Mouse (Mus musculus): Measurements from ENCODE around the gene Tpmt. TPM values are rescaled to one million over a fixed set of nuclear protein-coding genes. Genes with fewer than 3 reads are reported as not detected.

Gene Tpmt
- polyA plus RNA-seq, 1 experiment from 2014 or later: 23.4 TPM

DNA sequence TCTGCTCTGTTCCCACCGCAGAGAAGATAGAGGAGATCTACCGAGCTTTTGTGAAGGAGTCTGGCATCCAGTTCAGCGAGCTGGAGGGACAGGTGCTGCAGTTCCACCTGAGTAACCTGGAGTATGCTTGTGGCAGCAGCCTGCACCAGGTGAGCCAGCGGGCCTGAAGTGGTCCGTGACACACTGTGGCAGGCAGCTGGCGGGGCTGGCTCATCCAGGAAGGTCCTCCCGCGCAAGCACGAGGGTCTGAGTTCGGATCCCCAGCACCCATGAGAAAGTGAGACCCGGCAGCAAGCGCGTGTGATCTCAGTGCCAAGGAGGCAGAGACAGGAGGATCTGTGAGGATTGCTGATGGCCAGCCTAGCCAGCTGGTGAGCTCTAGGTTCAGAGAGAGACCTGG is 27.3 kb upstream of the Tpmt start:
- 95% methylated on average over 13 of the region's 13 CpGs for WGBS

DNA sequence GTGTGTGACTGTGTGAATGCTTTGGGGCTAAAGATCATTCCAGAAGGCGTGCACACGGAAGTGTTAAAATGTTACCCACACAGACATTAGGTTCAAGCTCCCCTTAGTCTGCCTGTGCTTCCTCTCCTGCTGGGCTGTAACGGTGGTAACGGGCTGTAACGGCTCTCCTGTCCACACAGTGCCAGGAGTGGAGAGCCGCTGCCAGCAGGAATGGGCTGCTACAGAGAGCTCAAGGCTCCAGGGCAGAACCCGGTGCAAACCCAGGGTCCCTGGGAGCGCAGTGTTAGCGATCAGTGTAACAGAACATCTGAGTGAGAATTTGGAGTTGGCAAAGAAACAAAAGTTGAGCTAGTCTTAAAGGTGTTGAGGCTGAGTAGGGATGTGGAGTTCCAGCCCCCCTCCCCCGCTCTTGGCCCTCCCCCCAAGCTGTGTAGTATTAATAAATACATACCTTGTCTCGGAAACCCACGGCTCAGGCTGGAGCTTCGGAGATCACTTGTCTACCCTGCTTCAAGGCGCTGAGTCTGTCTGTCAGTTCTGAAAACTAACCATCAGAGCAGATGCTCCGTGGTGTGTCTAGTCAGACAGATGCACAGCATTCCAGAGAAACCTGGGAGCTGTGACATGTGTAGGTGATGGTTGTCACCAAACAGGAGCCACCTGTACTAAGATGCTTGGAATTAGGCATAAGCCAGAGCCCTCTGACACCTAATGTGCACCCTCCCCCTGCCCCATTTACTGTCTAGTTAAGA is 26.0 kb upstream of the Tpmt start:
- H3K4me3 ChIP-seq (replicated peaks; ENCODE audit: low read depth, low read length): no peak overlapping the region
- H3K4me1 ChIP-seq (ENCODE audit: control insufficient read depth, insufficient read depth, low read length): no peaks in the 10 kb centered on the region
- H3K4me2 ChIP-seq (ENCODE audit: low read length): no peak overlapping the region
- no peak overlapping the region for H3K27ac ChIP-seq (replicated peaks; ENCODE audit: low read depth, low read length)
- no peak overlapping the region for H3K9ac ChIP-seq (replicated peaks; ENCODE audit: low read length)
- ATAC-seq (ENCODE audit: low FRiP score, low TSS enrichment) (no peak), DNase-seq (no peak)
- peaks cover 76% of the 10 kb centered on the region for H3K36me3 ChIP-seq (ENCODE audit: control insufficient read depth, insufficient read depth, low read length)
- H3K9me3 ChIP-seq (ENCODE audit: control insufficient read depth, low read length): no peaks in the 10 kb centered on the region
- no peaks in the 10 kb centered on the region for H3K27me3 ChIP-seq (ENCODE audit: control insufficient read depth, insufficient read depth, low read length)
- WGBS: 88% methylated on average over 15 of the region's 15 CpGs

More for the DNA sequence above, 27.3 kb upstream of the Tpmt start:
- Histone ChIP-seq H3K36me3 (ENCODE audit: control insufficient read depth, insufficient read depth, low read length) (peaks cover 74% of the 10 kb centered on the region), H3K9me3 (ENCODE audit: control insufficient read depth, low read length) (no peaks in the 10 kb centered on the region), H3K4me2 (ENCODE audit: low read length) (no peak overlapping the region), H3K4me1 (ENCODE audit: control insufficient read depth, insufficient read depth, low read length) (no peaks in the 10 kb centered on the region), H3K4me3 (replicated peaks; ENCODE audit: low read depth, low read length) (no peak overlapping the region), H3K9ac (replicated peaks; ENCODE audit: low read length) (no peak overlapping the region), H3K27ac (replicated peaks; ENCODE audit: low read depth, low read length) (no peak overlapping the region), H3K27me3 (ENCODE audit: control insufficient read depth, insufficient read depth, low read length) (no peaks in the 10 kb centered on the region)
- DNase-seq (no peak), ATAC-seq (ENCODE audit: low FRiP score, low TSS enrichment) (no peak)

DNA sequence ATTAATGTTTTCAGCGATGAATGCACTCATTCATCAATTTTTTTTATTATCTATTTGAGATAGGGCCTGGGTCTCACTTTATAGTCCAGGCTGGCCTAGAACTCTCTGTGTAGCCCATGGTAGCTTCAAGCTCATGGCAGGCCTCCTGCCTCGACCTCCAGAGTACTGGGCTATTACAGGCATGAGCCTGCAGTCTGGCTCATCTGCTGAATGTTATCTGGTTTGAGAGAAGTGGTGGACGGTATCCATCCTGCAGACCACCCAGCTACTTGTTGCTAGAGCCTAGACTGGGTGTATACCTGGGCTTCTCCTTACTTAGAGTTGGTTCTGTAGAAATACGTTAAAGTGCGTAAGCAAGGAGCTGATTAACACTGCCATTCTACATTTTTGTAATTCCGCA is 22.5 kb upstream of the Tpmt start:
- no peak for ATAC-seq (ENCODE audit: low FRiP score, low TSS enrichment)
- no peaks in the 10 kb centered on the region for H3K4me1 ChIP-seq (ENCODE audit: control insufficient read depth, insufficient read depth, low read length)
- H3K9me3 ChIP-seq (ENCODE audit: control insufficient read depth, low read length): no peaks in the 10 kb centered on the region
- H3K9ac ChIP-seq (replicated peaks; ENCODE audit: low read length): no peak overlapping the region
- H3K27me3 ChIP-seq (ENCODE audit: control insufficient read depth, insufficient read depth, low read length): no peaks in the 10 kb centered on the region
- no peak overlapping the region for H3K4me2 ChIP-seq (ENCODE audit: low read length)
- H3K4me3 ChIP-seq (replicated peaks; ENCODE audit: low read depth, low read length): no peak overlapping the region
- 94% methylated on average over 6 of the region's 6 CpGs for WGBS
- no peak for DNase-seq
- H3K27ac ChIP-seq (replicated peaks; ENCODE audit: low read depth, low read length): no peak overlapping the region
- H3K36me3 ChIP-seq (ENCODE audit: control insufficient read depth, insufficient read depth, low read length): peaks cover 69% of the 10 kb centered on the region

DNA sequence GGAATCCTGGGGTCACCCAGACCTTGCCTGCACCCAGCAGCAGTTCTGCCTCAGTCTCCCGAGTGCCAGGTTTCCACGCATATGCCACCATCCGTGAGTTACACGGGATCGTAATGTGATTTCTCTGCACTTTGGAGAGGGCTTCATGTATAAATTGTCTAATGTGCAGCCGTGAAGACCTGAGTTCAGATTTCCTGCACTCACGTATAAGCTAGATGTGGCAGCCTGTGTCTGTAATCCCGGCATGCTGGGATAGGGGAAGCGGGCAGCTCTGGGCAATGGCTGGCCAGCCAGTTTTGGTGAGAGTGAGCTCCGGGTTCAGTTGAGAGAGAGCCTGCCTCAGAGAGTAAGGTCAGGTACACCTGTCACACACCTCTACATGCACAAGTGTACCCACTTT is 22.0 kb upstream of the Tpmt start:
- Histone ChIP-seq H3K9me3 (ENCODE audit: control insufficient read depth, low read length) (no peaks in the 10 kb centered on the region), H3K27me3 (ENCODE audit: control insufficient read depth, insufficient read depth, low read length) (no peaks in the 10 kb centered on the region), H3K4me3 (replicated peaks; ENCODE audit: low read depth, low read length) (no peak overlapping the region), H3K4me1 (ENCODE audit: control insufficient read depth, insufficient read depth, low read length) (no peaks in the 10 kb centered on the region), H3K27ac (replicated peaks; ENCODE audit: low read depth, low read length) (no peak overlapping the region), H3K4me2 (ENCODE audit: low read length) (no peak overlapping the region), H3K9ac (replicated peaks; ENCODE audit: low read length) (no peak overlapping the region), H3K36me3 (ENCODE audit: control insufficient read depth, insufficient read depth, low read length) (peaks cover 69% of the 10 kb centered on the region)
- no peak for DNase-seq
- ATAC-seq (ENCODE audit: low FRiP score, low TSS enrichment): no peak
- 98% methylated on average over 10 of the region's 10 CpGs for WGBS

DNA sequence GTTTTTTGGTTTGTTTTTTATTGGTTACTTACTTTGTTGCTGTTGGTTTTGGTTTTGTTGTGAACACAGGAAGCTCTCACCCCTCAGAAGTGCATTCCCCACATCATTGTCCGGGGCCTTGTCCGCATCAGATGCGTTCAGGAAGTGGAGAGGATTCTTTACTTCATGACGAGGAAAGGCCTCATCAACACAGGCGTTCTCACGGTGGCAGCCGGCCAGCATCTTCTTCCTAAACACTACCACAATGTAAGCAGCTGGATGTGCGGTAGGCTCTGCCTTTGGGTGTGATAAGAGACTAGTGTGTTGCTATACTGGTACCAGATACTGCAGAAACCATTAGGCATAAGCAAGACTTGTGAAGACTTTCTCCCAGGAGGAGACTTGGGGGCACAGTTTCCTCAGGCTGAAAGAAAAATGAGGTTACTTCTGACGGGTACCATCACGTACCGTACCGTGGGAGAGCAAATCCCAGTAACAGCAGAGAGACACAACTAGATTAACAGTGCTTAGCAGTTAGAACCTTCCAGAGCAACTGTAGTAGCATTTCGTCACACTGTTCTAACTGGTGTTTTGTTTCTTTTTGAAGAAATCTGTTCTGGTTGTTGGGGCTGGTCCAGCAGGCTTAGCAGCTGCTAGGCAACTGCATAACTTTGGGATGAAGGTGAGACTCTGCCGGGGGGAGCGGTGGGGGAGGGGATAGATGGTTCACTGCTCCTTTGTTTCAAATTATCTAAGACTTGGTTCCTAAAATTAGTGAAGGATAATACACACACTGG is 19.6 kb upstream of the Tpmt start:
- Histone ChIP-seq H3K36me3 (ENCODE audit: control insufficient read depth, insufficient read depth, low read length) (peaks cover 82% of the 10 kb centered on the region), H3K4me2 (ENCODE audit: low read length) (no peak overlapping the region), H3K27me3 (ENCODE audit: control insufficient read depth, insufficient read depth, low read length) (no peaks in the 10 kb centered on the region), H3K4me1 (ENCODE audit: control insufficient read depth, insufficient read depth, low read length) (no peaks in the 10 kb centered on the region), H3K4me3 (replicated peaks; ENCODE audit: low read depth, low read length) (no peak overlapping the region), H3K27ac (replicated peaks; ENCODE audit: low read depth, low read length) (no peak overlapping the region), H3K9me3 (ENCODE audit: control insufficient read depth, low read length) (no peaks in the 10 kb centered on the region), H3K9ac (replicated peaks; ENCODE audit: low read length) (no peak overlapping the region)
- WGBS: 84% methylated on average over 15 of the region's 15 CpGs
- DNase-seq (no peak), ATAC-seq (ENCODE audit: low FRiP score, low TSS enrichment) (no peak)

DNA sequence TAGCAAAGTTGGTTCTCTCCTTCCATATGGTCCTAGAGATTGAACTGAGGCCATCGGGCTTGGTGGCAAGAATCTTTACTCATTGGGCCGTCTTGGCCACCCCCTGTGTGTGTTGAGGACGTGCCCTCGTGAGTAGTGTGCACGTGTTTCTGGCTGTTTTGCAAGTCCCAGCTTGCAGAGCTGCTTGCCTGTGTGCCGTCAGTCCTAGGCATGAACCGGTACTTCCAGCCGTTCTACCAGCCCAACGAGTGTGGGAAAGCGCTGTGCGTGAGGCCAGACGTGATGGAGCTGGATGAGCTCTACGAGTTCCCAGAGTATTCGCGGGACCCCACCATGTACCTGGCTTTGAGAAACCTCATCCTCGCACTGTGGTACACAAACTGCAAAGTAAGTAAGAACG is 18.2 kb upstream of the Tpmt start:
- ATAC-seq (ENCODE audit: low FRiP score, low TSS enrichment) (no peak), DNase-seq (no peak)
- H3K9ac ChIP-seq (replicated peaks; ENCODE audit: low read length): no peak overlapping the region
- no peak overlapping the region for H3K4me3 ChIP-seq (replicated peaks; ENCODE audit: low read depth, low read length)
- no peak overlapping the region for H3K4me2 ChIP-seq (ENCODE audit: low read length)
- H3K4me1 ChIP-seq (ENCODE audit: control insufficient read depth, insufficient read depth, low read length): no peaks in the 10 kb centered on the region
- H3K9me3 ChIP-seq (ENCODE audit: control insufficient read depth, low read length): no peaks in the 10 kb centered on the region
- no peak overlapping the region for H3K27ac ChIP-seq (replicated peaks; ENCODE audit: low read depth, low read length)
- 97% methylated on average over 17 of the region's 17 CpGs for WGBS
- no peaks in the 10 kb centered on the region for H3K27me3 ChIP-seq (ENCODE audit: control insufficient read depth, insufficient read depth, low read length)
- H3K36me3 ChIP-seq (ENCODE audit: control insufficient read depth, insufficient read depth, low read length): peaks cover 79% of the 10 kb centered on the region

DNA sequence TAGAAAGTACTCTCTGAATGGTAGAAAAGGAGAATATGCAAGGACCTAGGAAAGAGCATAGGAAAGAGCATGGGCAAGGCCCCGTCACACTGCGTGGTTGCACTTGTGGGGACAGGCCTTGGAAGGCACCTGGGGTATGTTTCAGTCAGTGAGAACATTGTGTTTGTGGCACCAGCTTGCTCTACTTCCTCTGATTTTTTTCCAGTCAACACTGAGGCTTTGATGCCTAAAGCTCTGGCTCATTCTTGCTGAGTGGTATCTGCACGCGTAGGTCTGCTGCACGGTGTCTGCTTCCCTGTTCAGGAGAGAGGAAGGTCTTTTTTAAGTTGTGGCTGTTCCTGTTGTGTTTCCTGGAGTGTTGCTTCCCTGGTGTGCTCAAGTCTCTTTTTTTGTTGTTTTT is 12.2 kb upstream of the Tpmt start:
- no peaks in the 10 kb centered on the region for H3K9me3 ChIP-seq (ENCODE audit: control insufficient read depth, low read length)
- H3K27ac ChIP-seq (replicated peaks; ENCODE audit: low read depth, low read length): no peak overlapping the region
- H3K9ac ChIP-seq (replicated peaks; ENCODE audit: low read length): no peak overlapping the region
- H3K36me3 ChIP-seq (ENCODE audit: control insufficient read depth, insufficient read depth, low read length): peaks cover 82% of the 10 kb centered on the region
- H3K27me3 ChIP-seq (ENCODE audit: control insufficient read depth, insufficient read depth, low read length): no peaks in the 10 kb centered on the region
- no peak overlapping the region for H3K4me2 ChIP-seq (ENCODE audit: low read length)
- ATAC-seq (ENCODE audit: low FRiP score, low TSS enrichment) (no peak), DNase-seq (no peak)
- WGBS: 95% methylated on average over 5 of the region's 5 CpGs
- no peak overlapping the region for H3K4me3 ChIP-seq (replicated peaks; ENCODE audit: low read depth, low read length)
- no peaks in the 10 kb centered on the region for H3K4me1 ChIP-seq (ENCODE audit: control insufficient read depth, insufficient read depth, low read length)

DNA sequence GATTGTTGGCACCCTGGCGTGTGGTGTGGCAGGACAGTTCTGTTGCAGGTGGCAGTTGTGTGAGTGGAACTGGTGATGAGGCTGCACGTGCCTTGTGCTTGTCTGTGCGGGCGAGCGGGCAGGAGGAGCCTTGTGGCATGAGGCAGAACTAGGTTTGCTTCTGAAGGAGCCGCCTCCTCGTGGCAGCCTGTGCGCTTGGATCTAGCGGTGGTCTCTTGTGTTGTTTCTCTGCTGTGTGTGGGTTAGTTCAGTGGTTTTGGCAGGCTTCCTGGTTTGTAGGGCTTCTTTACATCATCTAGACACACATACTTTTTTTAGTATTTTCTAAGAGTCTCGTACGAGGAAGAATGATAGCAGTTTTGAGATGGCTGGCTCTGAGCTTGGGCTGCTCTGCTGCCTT is 11.6 kb upstream of the Tpmt start:
- H3K9ac ChIP-seq (replicated peaks; ENCODE audit: low read length): no peak overlapping the region
- 90% methylated on average over 11 of the region's 11 CpGs for whole genome bisulfite sequencing
- peaks cover 82% of the 10 kb centered on the region for H3K36me3 ChIP-seq (ENCODE audit: control insufficient read depth, insufficient read depth, low read length)
- H3K27ac ChIP-seq (replicated peaks; ENCODE audit: low read depth, low read length): no peak overlapping the region
- H3K27me3 ChIP-seq (ENCODE audit: control insufficient read depth, insufficient read depth, low read length): no peaks in the 10 kb centered on the region
- no peak overlapping the region for H3K4me2 ChIP-seq (ENCODE audit: low read length)
- H3K4me3 ChIP-seq (replicated peaks; ENCODE audit: low read depth, low read length): no peak overlapping the region
- DNase-seq: no peak
- H3K4me1 ChIP-seq (ENCODE audit: control insufficient read depth, insufficient read depth, low read length): no peaks in the 10 kb centered on the region
- no peaks in the 10 kb centered on the region for H3K9me3 ChIP-seq (ENCODE audit: control insufficient read depth, low read length)
- ATAC-seq (ENCODE audit: low FRiP score, low TSS enrichment): no peak

DNA sequence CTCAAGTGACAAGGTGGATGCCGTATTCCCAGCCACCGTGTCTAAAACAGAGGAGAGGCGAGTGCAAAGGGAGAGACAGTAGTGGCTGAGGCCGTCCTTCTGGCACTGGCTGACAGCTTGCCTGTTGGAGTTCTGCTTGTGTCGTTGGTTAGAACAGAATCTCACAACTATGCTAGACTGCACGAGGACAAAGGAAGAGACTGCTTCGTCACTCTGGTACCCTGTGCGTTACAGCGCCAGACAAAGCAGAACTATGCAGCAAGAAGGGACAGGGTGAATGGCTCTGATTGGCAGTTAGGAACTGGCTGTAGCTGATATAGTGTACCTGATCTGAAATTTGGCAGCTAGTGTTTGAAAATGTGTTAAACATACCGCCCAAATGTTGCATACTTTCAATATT is 9.4 kb upstream of the Tpmt start:
- 37% methylated on average over 10 of the region's 10 CpGs for WGBS
- no peaks in the 10 kb centered on the region for H3K27me3 ChIP-seq (ENCODE audit: control insufficient read depth, insufficient read depth, low read length)
- no peak overlapping the region for H3K4me3 ChIP-seq (replicated peaks; ENCODE audit: low read depth, low read length)
- H3K4me2 ChIP-seq (ENCODE audit: low read length): no peak overlapping the region
- H3K27ac ChIP-seq (replicated peaks; ENCODE audit: low read depth, low read length): no peak overlapping the region
- DNase-seq (no peak), ATAC-seq (ENCODE audit: low FRiP score, low TSS enrichment) (no peak)
- H3K36me3 ChIP-seq (ENCODE audit: control insufficient read depth, insufficient read depth, low read length): peaks cover 82% of the 10 kb centered on the region
- H3K9ac ChIP-seq (replicated peaks; ENCODE audit: low read length): no peak overlapping the region
- H3K4me1 ChIP-seq (ENCODE audit: control insufficient read depth, insufficient read depth, low read length): no peaks in the 10 kb centered on the region
- no peaks in the 10 kb centered on the region for H3K9me3 ChIP-seq (ENCODE audit: control insufficient read depth, low read length)
